Mouse (Mus musculus): ENCODE measurements around the gene Cyp11a1. TPM values are rescaled to one million over a fixed set of nuclear protein-coding genes. Genes with fewer than 3 reads are reported as not detected.

Gene Cyp11a1
- polyA plus RNA-seq, 1 experiment from 2014 or later: 0.10 TPM

DNA sequence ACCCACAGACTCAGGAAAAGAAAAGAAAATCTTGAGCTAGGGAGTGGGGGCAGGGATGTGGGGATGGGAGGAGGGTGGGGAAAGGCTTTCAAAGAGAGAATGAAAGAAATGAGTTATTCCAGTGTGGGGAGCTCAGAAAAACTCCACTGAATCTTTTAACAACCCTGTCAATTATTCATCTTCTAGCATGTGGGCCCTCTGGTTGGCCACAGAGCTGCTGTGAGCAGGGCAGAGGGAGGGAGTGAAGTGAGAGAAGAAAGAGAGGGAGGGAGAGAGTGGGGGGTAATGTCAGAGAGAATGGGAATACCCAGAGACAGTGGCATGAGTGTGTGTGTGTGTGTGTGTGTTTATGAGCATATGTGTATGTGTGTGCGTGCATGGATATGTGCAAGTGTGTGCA is 47.8 kb downstream of the Cyp11a1 start:
- Histone ChIP-seq H3K9ac (no peak overlapping the region), H3K4me3 (no peak overlapping the region), H3K4me1 (no peaks in the 10 kb centered on the region), H3K27me3 (replicated peaks) (peaks cover 37% of the 10 kb centered on the region), H3K9me3 (replicated peaks) (no peaks in the 10 kb centered on the region), H3K4me2 (no peak overlapping the region), H3K27ac (no peak overlapping the region), H3K36me3 (no peaks in the 10 kb centered on the region)
- ATAC-seq: no peak
- 80% methylated on average over 1 of the region's 1 CpGs for WGBS (ENCODE audit: insufficient replicate concordance)

DNA sequence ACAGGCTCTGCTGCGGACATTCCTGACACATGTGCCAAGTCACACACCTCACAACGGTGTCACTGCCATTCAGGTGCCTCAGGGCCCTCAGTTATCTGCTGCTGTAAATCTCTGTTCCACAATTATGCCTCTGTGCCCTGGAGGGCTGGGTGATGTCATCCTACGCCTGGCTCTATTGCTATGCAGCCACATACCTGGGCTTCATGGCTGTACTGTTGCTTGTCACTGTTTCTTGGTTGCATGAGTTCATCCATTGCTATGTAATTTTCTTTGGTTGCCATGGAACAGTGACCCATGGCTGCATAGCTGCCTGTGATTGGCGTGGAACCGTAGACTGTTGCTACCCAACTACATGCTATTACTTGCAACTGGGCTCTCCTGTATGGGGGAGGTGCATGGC is 49.5 kb downstream of the Cyp11a1 start:
- no peak for ATAC-seq
- H3K27me3 ChIP-seq (replicated peaks): peaks cover 25% of the 10 kb centered on the region; the same call in 1 of the 2 replicates
- no peak overlapping the region for H3K4me3 ChIP-seq
- no peak overlapping the region for H3K9ac ChIP-seq
- H3K27ac ChIP-seq: no peak overlapping the region
- no peak overlapping the region for H3K4me2 ChIP-seq
- 63% methylated on average over 5 of the region's 5 CpGs for WGBS (ENCODE audit: insufficient replicate concordance)
- H3K36me3 ChIP-seq: no peaks in the 10 kb centered on the region
- no peaks in the 10 kb centered on the region for H3K9me3 ChIP-seq (replicated peaks)
- no peaks in the 10 kb centered on the region for H3K4me1 ChIP-seq

- no peaks in the 10 kb centered on the region for H3K36me3 ChIP-seq
- ATAC-seq: no peak
- 17% methylated on average over 1 of the region's 1 CpGs for WGBS (ENCODE audit: insufficient replicate concordance)
Measured at GRCm38 (mm10) chr9:58059920-58060319, 53.7 kb downstream of the Cyp11a1 start.

DNA sequence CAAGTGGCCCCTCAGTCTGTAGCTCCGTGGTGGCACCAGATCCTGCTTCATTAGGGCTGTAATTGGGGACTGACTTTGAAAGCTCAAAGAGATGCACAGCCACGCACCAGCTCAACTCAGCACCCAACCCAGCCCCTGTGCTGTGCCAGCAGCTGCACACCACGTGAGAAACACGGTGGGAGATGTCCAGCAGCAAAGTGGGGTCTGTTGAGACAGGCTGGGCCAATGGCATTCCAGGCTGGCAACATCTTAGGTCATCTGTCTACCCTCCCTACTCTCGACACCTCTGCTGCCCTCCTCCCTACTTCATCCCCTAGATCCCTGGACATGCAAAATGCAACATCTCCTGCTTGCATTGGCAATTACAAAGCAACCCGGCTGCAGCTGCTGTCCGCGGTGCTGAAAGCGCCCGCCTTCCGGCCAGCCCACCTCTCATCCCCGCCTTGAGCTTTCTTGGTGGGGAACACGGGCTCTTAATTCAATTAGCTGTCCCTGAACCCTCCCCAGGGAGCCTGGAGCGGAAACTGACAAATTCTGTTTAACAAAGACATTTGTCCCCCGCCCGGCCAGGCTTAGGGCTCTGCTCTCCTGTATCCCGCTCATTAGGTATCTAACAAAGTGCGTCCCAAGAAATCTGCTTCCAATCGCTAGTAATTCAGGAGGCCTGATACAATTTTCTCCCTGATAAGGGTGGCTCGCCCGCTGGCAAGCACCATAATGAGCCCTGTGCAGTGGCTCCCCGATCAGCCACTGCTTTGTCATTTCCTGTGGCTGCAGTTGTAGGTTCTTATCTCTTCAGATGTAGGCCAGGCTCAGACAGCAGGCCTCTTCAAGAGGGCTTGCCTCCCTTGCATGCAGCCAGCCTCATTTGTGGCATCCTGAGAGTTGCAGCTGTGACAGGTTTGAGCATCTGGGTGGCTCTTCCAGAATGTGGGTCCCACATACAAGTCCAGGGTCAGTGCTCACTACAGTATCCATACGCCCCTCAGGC is 54.8 kb downstream of the Cyp11a1 start:
- no peak overlapping the region for H3K4me3 ChIP-seq
- H3K4me2 ChIP-seq: no peak overlapping the region
- H3K4me1 ChIP-seq: peaks cover 4% of the 10 kb centered on the region; the same call in 1 of the 2 replicates
- no peak overlapping the region for H3K27ac ChIP-seq
- no peak overlapping the region for H3K9ac ChIP-seq
- WGBS (ENCODE audit: insufficient replicate concordance): 6% methylated on average over 23 of the region's 23 CpGs
- H3K36me3 ChIP-seq: no peaks in the 10 kb centered on the region
- peaks cover 52% of the 10 kb centered on the region for H3K27me3 ChIP-seq (replicated peaks)
- no peaks in the 10 kb centered on the region for H3K9me3 ChIP-seq (replicated peaks)
- ATAC-seq: no peak

More at GRCm38 (mm10) chr9:58059920-58060319, 53.7 kb downstream of the Cyp11a1 start:
- Histone ChIP-seq H3K4me1 (peaks cover 4% of the 10 kb centered on the region; the same call in 1 of the 2 replicates), H3K9ac (no peak overlapping the region), H3K27me3 (replicated peaks) (peaks cover 45% of the 10 kb centered on the region), H3K27ac (no peak overlapping the region), H3K4me2 (no peak overlapping the region), H3K4me3 (no peak overlapping the region), H3K9me3 (replicated peaks) (no peaks in the 10 kb centered on the region)

DNA sequence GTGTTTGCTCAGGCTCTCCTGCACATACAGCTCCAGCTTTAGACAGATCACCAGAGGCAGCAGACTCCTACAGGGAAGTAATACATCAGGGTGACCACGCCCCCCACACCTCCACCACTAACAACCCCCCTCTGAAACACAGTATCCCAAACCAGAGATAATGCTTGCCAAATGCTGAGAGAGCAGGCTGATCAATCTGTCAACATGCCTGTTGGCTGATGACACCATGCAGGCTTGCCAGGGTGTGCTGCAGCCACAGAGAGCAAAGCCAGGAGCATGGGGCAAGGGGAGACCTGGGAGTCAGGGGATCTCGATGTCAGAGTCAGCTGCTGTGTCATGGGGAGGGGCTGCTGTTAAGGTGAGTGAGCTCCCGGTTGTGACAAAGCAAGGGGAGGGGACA is 57.3 kb downstream of the Cyp11a1 start, which contains the start of gene Stra6:
Gene Stra6, plus strand, starts transcription at position 258 of the 400 bp plus-strand sequence.
- Histone ChIP-seq H3K4me2 (no peak within 1 kb of the TSS), H3K36me3 (no peaks in the 10 kb centered on the region), H3K9me3 (replicated peaks) (no peaks in the 10 kb centered on the region), H3K27me3 (replicated peaks) (peaks cover 43% of the 10 kb centered on the region), H3K9ac (no peak within 1 kb of the TSS), H3K27ac (no peak within 1 kb of the TSS), H3K4me1 (peaks cover 4% of the 10 kb centered on the region; the same call in 1 of the 2 replicates), H3K4me3 (no peak within 1 kb of the TSS)
- ATAC-seq: no peak
- 9% methylated on average over 3 of the region's 3 CpGs for WGBS (ENCODE audit: insufficient replicate concordance)

DNA sequence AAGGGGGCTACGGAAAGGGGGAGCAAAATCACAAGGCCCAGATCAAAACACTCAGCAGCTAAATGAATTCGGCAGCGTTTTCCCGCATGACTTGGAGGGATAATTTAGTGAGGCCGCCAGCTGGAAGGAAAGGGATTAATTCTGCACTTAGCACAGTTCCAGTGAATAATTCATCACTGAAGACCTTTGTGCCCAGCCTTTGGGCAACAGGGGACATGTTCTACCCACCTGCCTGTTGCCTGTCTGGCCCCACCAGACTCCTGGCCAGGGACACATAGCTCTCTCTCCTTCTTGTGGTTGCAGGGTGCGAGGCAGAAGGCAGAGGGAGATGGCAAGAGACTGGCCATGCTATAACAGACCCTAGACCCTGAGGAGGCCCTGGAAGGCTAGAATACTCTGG is 59.3 kb downstream of the Cyp11a1 start:
- ATAC-seq: no peak

DNA sequence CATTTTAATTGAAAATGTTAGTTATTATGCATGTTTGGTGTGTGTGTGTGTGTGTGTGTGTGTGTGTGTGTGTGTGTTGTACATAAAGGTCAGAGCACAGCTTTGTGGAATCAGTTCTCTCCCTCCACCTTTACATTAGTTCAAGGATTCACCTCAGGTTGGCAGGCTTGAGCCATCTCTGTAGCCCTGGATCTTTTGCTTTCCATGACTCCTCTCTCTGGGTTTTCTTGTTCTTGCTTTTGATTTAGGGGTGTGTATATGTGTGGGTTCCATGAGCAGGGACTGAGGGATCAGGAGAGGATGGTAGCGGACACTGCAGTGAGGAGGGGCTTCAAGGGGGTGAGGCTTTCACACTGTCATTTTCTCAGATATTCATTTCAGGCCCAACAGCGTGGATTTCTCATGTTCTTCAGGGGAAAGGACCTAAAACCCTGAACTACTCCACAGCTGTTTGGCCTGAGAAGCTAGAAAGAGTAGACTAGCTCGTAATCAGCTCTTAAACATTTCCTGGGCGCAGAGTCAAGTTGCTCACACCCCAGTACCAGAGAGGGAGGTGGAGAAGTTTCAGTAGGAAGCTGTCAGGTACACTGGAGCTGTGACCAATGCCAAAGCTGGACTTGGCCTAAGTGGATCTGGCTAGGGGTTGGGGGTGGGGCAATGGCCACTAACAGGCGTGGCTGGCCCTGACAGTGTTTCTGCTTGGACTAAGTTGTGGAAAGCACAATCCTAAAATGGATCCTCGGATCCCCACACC is 59.9 kb downstream of the Cyp11a1 start:
- Histone ChIP-seq H3K27me3 (replicated peaks) (peaks cover 37% of the 10 kb centered on the region), H3K36me3 (no peaks in the 10 kb centered on the region), H3K4me1 (peaks cover 3% of the 10 kb centered on the region; the same call in 1 of the 2 replicates), H3K9me3 (replicated peaks) (no peaks in the 10 kb centered on the region), H3K9ac (no peak overlapping the region), H3K4me2 (no peak overlapping the region), H3K4me3 (no peak overlapping the region), H3K27ac (no peak overlapping the region)
- ATAC-seq: no peak
- WGBS (ENCODE audit: insufficient replicate concordance): 57% methylated on average over 6 of the region's 6 CpGs

More for the DNA sequence above, 59.3 kb downstream of the Cyp11a1 start:
- H3K27ac ChIP-seq: no peak overlapping the region
- peaks cover 40% of the 10 kb centered on the region for H3K27me3 ChIP-seq (replicated peaks)
- no peaks in the 10 kb centered on the region for H3K36me3 ChIP-seq
- H3K4me2 ChIP-seq: no peak overlapping the region
- 52% methylated on average over 6 of the region's 6 CpGs for WGBS (ENCODE audit: insufficient replicate concordance)
- peaks cover 4% of the 10 kb centered on the region; the same call in 1 of the 2 replicates for H3K4me1 ChIP-seq
- no peak overlapping the region for H3K9ac ChIP-seq
- H3K4me3 ChIP-seq: no peak overlapping the region
- no peaks in the 10 kb centered on the region for H3K9me3 ChIP-seq (replicated peaks)

- WGBS (ENCODE audit: insufficient replicate concordance): 59% methylated on average over 6 of the region's 6 CpGs
- H3K9me3 ChIP-seq (replicated peaks): no peaks in the 10 kb centered on the region
- H3K4me1 ChIP-seq: no peaks in the 10 kb centered on the region
- H3K27ac ChIP-seq: no peak overlapping the region
- peaks cover 35% of the 10 kb centered on the region for H3K27me3 ChIP-seq (replicated peaks)
- no peak overlapping the region for H3K4me2 ChIP-seq
- no peaks in the 10 kb centered on the region for H3K36me3 ChIP-seq
- no peak overlapping the region for H3K4me3 ChIP-seq
- no peak overlapping the region for H3K9ac ChIP-seq
- no peak for ATAC-seq
Measured at GRCm38 (mm10) chr9:58066731-58067095, 60.5 kb downstream of the Cyp11a1 start.

DNA sequence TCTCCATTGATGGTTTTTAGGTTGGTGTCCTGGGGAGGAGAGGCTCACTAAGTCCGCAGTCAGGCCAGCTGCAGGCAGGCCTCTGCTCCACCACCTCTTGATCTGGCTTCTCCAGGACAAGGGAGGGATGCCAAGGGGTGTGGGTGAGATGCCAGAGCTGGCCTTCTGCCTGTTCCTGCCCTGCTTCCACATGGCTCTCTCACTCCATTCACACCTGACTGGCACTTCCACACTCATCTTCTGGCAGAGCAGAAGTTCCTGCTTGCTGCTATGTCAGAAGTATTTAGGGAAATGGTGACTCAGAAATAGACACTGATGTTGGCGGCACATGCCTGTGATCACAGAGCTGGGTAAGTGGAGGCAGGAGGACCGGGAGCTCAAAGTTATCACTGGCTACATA is 61.3 kb downstream of the Cyp11a1 start:
- Histone ChIP-seq H3K9ac (no peak overlapping the region), H3K36me3 (no peaks in the 10 kb centered on the region), H3K27ac (no peak overlapping the region), H3K4me3 (no peak overlapping the region), H3K4me1 (no peaks in the 10 kb centered on the region), H3K4me2 (no peak overlapping the region), H3K27me3 (replicated peaks) (peaks cover 31% of the 10 kb centered on the region), H3K9me3 (replicated peaks) (no peaks in the 10 kb centered on the region)
- WGBS (ENCODE audit: insufficient replicate concordance): 66% methylated on average over 3 of the region's 3 CpGs
- no peak for ATAC-seq

GRCm38 (mm10) chr9:58074561-58074960 is 68.3 kb downstream of the Cyp11a1 start:
- Histone ChIP-seq H3K4me2 (no peak overlapping the region), H3K9ac (no peak overlapping the region), H3K4me1 (no peaks in the 10 kb centered on the region), H3K27ac (no peak overlapping the region), H3K4me3 (no peak overlapping the region), H3K9me3 (replicated peaks) (no peaks in the 10 kb centered on the region), H3K36me3 (no peaks in the 10 kb centered on the region), H3K27me3 (replicated peaks) (peaks cover 21% of the 10 kb centered on the region; the same call in 1 of the 2 replicates)
- ATAC-seq: no peak
- 41% methylated on average over 3 of the region's 3 CpGs for WGBS (ENCODE audit: insufficient replicate concordance)
